Mouse (Mus musculus): ENCODE results near the gene Duoxa1. TPM values are rescaled to one million over a fixed set of nuclear protein-coding genes. Genes with fewer than 3 reads are reported as not detected.

The Duoxa1 gene
- polyA plus RNA-seq, 1 experiment from 2014 or later, result not detected

DNA sequence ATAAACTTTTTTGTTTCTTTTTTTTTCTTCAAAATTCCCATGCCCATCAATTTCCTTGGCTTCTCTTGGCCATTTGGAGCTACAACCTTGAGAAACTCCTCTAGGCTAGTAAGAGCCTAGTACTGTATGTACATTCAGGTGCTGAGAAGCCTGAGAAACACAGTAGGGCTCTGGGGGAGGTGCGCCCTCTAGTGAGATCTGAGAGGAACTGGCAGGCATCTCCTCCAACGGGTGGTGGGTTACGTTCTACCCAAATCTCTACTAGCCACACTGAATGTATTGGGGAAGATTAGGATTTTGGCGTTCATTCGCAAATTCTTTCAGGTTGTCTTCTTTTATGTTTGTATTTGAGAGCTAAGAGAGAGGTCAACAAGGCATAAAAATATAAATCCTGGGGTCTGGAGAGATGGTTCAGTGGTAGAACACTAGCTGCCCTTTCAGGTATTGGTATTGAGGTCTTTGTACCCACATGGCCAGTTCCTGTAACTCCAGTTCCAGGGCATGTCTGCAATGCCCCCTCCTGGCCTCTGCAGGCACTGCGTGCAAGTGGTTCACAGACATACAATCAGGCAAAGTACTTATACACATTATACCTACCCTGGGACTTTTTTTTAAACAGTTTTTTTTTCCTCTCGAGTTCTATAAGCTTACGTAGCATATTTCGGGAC is 10.8 kb downstream of the Duoxa1 start:
- H3K4me1 ChIP-seq (ENCODE audit: control insufficient read depth, insufficient read depth, low read length), result 0 out of 2 replicates have a peak, but pooled peaks cover 19% of the 10 kb centered on the region
- no peaks in the 10 kb centered on the region for H3K9me3 ChIP-seq (ENCODE audit: control insufficient read depth, low read length)
- no peak overlapping the region for H3K9ac ChIP-seq (replicated peaks; ENCODE audit: low read depth, low read length)
- ATAC-seq (ENCODE audit: low read depth), result peak; percentile 61; the same call in 1 of the 2 replicates
- H3K4me2 ChIP-seq (ENCODE audit: low read depth, low read length), result no peak overlapping the region
- H3K36me3 ChIP-seq (ENCODE audit: control insufficient read depth, insufficient read depth, low read length), result no peaks in the 10 kb centered on the region
- H3K27ac ChIP-seq (ENCODE audit: low read depth, low read length), result no peak overlapping the region
- 13% methylated on average over 9 of the region's 9 CpGs for WGBS
- H3K4me3 ChIP-seq (ENCODE audit: low read depth, low read length), result peak overlapping the region; percentile 39; the same call in 1 of the 2 replicates
- H3K27me3 ChIP-seq (ENCODE audit: control insufficient read depth, insufficient read depth, low read length), result peaks cover 59% of the 10 kb centered on the region

- peak overlapping the region; percentile 25; the same call in 1 of the 2 replicates for H3K9ac ChIP-seq (replicated peaks; ENCODE audit: low read depth, low read length)
- no peak for ATAC-seq (ENCODE audit: low read depth)
- H3K4me2 ChIP-seq (ENCODE audit: low read depth, low read length), result peak overlapping the region; percentile 55
- peaks cover 61% of the 10 kb centered on the region for H3K27me3 ChIP-seq (ENCODE audit: control insufficient read depth, insufficient read depth, low read length)
- WGBS, result 6% methylated on average over 23 of the region's 23 CpGs
- H3K9me3 ChIP-seq (ENCODE audit: control insufficient read depth, low read length), result no peaks in the 10 kb centered on the region
- H3K36me3 ChIP-seq (ENCODE audit: control insufficient read depth, insufficient read depth, low read length), result no peaks in the 10 kb centered on the region
- peak overlapping the region; percentile 39 for H3K4me3 ChIP-seq (ENCODE audit: low read depth, low read length)
- no peak overlapping the region for H3K27ac ChIP-seq (ENCODE audit: low read depth, low read length)
- H3K4me1 ChIP-seq (ENCODE audit: control insufficient read depth, insufficient read depth, low read length), result peaks cover 23% of the 10 kb centered on the region; the same call in 1 of the 2 replicates
These were observed 11.5 kb downstream of the Duoxa1 start for GRCm38 (mm10) chr2:122301921-122302573.

DNA sequence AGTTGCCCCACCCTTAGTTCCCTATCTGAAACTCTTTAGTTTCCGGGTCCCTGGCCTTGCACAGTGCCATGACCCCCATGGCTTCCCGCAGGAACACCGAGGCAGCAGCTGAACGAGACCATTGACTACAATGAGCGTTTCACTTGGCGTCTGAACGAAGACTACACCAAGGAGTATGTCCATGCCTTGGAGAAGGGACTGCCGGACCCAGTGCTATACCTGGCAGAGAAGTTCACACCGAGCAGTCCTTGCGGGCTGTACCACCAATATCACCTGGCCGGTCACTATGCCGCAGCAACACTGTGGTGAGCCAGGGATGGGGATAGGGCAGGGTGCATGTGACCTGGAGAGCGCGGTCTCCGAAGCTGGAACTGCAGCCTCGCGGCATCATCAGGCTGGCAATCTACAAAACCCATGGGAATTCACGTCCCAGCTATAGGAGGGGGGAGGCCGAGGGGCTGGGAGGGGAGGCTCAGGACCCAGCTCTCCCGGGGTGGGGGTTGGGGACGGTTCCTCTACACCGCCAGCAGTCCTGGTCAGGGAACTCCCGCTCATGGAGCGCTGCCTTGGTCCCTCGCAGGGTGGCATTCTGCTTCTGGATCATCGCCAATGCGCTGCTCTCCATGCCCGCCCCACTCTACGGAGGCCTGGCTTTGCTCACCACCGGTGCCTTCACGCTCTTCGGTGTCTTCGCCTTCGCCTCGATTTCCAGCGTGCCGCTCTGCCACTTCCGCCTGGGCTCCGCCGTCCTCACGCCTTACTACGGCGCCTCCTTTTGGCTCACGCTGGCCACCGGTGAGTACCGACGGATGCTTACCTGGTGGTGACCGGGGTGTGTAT is 12.2 kb downstream of the Duoxa1 start:
- under 1% methylated on average over 46 of the region's 48 CpGs for WGBS
- H3K4me1 ChIP-seq (ENCODE audit: control insufficient read depth, insufficient read depth, low read length), result peaks cover 23% of the 10 kb centered on the region; the same call in 1 of the 2 replicates
- H3K9me3 ChIP-seq (ENCODE audit: control insufficient read depth, low read length), result no peaks in the 10 kb centered on the region

DNA sequence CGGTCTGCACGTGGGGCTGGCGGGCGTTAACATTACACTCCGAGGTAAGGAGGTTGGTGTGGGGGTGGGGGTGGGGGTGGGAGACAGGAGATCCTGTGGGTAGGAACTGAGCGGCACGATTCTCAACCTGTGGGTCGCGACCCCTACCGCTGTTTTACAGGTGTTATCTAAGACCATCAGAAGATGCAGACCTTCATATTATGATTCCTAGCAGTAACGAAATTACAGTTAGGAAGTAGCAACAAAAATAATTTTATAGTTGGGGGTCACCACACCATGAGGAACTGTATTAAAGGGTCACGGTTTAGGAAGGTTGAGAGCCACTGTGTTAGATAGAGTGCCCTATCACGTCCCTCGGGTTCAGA is 12.9 kb downstream of the Duoxa1 start:
- Histone ChIP-seq H3K36me3 (ENCODE audit: control insufficient read depth, insufficient read depth, low read length) (no peaks in the 10 kb centered on the region), H3K9ac (replicated peaks; ENCODE audit: low read depth, low read length) (no peak overlapping the region), H3K27me3 (ENCODE audit: control insufficient read depth, insufficient read depth, low read length) (peaks cover 60% of the 10 kb centered on the region), H3K9me3 (ENCODE audit: control insufficient read depth, low read length) (no peaks in the 10 kb centered on the region), H3K4me2 (ENCODE audit: low read depth, low read length) (peak overlapping the region; percentile 55; the same call in 1 of the 2 replicates), H3K4me1 (ENCODE audit: control insufficient read depth, insufficient read depth, low read length) (peaks cover 23% of the 10 kb centered on the region; the same call in 1 of the 2 replicates), H3K27ac (ENCODE audit: low read depth, low read length) (no peak overlapping the region), H3K4me3 (ENCODE audit: low read depth, low read length) (no peak overlapping the region)
- WGBS, result 5% methylated on average over 14 of the region's 14 CpGs
- ATAC-seq (ENCODE audit: low read depth), result no peak

More for the DNA sequence above, 12.2 kb downstream of the Duoxa1 start:
- H3K9ac ChIP-seq (replicated peaks; ENCODE audit: low read depth, low read length), result peak overlapping the region; percentile 25; the same call in 1 of the 2 replicates
- H3K4me2 ChIP-seq (ENCODE audit: low read depth, low read length), result peak overlapping the region; percentile 55
- peaks cover 60% of the 10 kb centered on the region for H3K27me3 ChIP-seq (ENCODE audit: control insufficient read depth, insufficient read depth, low read length)
- peak overlapping the region; percentile 39 for H3K4me3 ChIP-seq (ENCODE audit: low read depth, low read length)
- H3K27ac ChIP-seq (ENCODE audit: low read depth, low read length), result no peak overlapping the region
- peak; percentile 47 for ATAC-seq (ENCODE audit: low read depth)
- H3K36me3 ChIP-seq (ENCODE audit: control insufficient read depth, insufficient read depth, low read length), result no peaks in the 10 kb centered on the region

- no peak for ATAC-seq (ENCODE audit: low read depth)
- Histone ChIP-seq H3K4me1 (ENCODE audit: control insufficient read depth, insufficient read depth, low read length) (peaks cover 23% of the 10 kb centered on the region; the same call in 1 of the 2 replicates), H3K27ac (ENCODE audit: low read depth, low read length) (no peak overlapping the region), H3K4me2 (ENCODE audit: low read depth, low read length) (no peak overlapping the region), H3K9ac (replicated peaks; ENCODE audit: low read depth, low read length) (no peak overlapping the region), H3K36me3 (ENCODE audit: control insufficient read depth, insufficient read depth, low read length) (no peaks in the 10 kb centered on the region), H3K9me3 (ENCODE audit: control insufficient read depth, low read length) (no peaks in the 10 kb centered on the region), H3K27me3 (ENCODE audit: control insufficient read depth, insufficient read depth, low read length) (peaks cover 63% of the 10 kb centered on the region), H3K4me3 (ENCODE audit: low read depth, low read length) (no peak overlapping the region)
- 7% methylated on average over 14 of the region's 14 CpGs for WGBS
These were observed 13.4 kb downstream of the Duoxa1 start for GRCm38 (mm10) chr2:122299911-122300655.

- peak within 1 kb of the TSS; percentile 17; the same call in 1 of the 2 replicates for H3K4me2 ChIP-seq (ENCODE audit: low read depth, low read length)
- WGBS, result 1% methylated on average over 43 of the region's 43 CpGs
- peaks cover 23% of the 10 kb centered on the region; the same call in 1 of the 2 replicates for H3K4me1 ChIP-seq (ENCODE audit: control insufficient read depth, insufficient read depth, low read length)
- no peak within 1 kb of the TSS for H3K9ac ChIP-seq (replicated peaks; ENCODE audit: low read depth, low read length)
- no peaks in the 10 kb centered on the region for H3K9me3 ChIP-seq (ENCODE audit: control insufficient read depth, low read length)
- peaks cover 69% of the 10 kb centered on the region for H3K27me3 ChIP-seq (ENCODE audit: control insufficient read depth, insufficient read depth, low read length)
- H3K27ac ChIP-seq (ENCODE audit: low read depth, low read length), result no peak within 1 kb of the TSS
- H3K4me3 ChIP-seq (ENCODE audit: low read depth, low read length), result peak within 1 kb of the TSS; percentile 7; the same call in 1 of the 2 replicates
- H3K36me3 ChIP-seq (ENCODE audit: control insufficient read depth, insufficient read depth, low read length), result no peaks in the 10 kb centered on the region
- ATAC-seq (ENCODE audit: low read depth), result no peak
These were observed 14.7 kb downstream of the Duoxa1 start, which contains the start of gene Duoxa2 for GRCm38 (mm10) chr2:122298596-122299490. Gene Duoxa2, plus strand, starts transcription at chr2:122298900.

- Histone ChIP-seq H3K4me1 (ENCODE audit: control insufficient read depth, insufficient read depth, low read length) (peaks cover 23% of the 10 kb centered on the region; the same call in 1 of the 2 replicates), H3K9ac (replicated peaks; ENCODE audit: low read depth, low read length) (no peak within 1 kb of the TSS), H3K27ac (ENCODE audit: low read depth, low read length) (no peak within 1 kb of the TSS), H3K27me3 (ENCODE audit: control insufficient read depth, insufficient read depth, low read length) (peaks cover 66% of the 10 kb centered on the region), H3K4me3 (ENCODE audit: low read depth, low read length) (peak within 1 kb of the TSS; percentile 7; the same call in 1 of the 2 replicates), H3K36me3 (ENCODE audit: control insufficient read depth, insufficient read depth, low read length) (no peaks in the 10 kb centered on the region), H3K4me2 (ENCODE audit: low read depth, low read length) (peak within 1 kb of the TSS; percentile 17; the same call in 1 of the 2 replicates), H3K9me3 (ENCODE audit: control insufficient read depth, low read length) (no peaks in the 10 kb centered on the region)
- no peak for ATAC-seq (ENCODE audit: low read depth)
- 2% methylated on average over 13 of the region's 13 CpGs for WGBS
These were observed 15.4 kb downstream of the Duoxa1 start, which contains the start of gene Duox2 for GRCm38 (mm10) chr2:122298096-122298499. Gene Duox2, minus strand, starts transcription at chr2:122298449.

Measured in neural tube, embryonic 14.5 days (tissue).